Mouse (Mus musculus): ENCODE data around the gene Oas1d. TPM values are rescaled to one million over a fixed set of nuclear protein-coding genes. Genes with fewer than 3 reads are reported as not detected.
"Not testable (repeated sequence)": the region's sequence is repeated elsewhere in the genome, so short reads cannot be mapped to it uniquely, and the experiment has no call there.

Gene Oas1d
- polyA plus RNA-seq, 1 experiment: not detected

DNA sequence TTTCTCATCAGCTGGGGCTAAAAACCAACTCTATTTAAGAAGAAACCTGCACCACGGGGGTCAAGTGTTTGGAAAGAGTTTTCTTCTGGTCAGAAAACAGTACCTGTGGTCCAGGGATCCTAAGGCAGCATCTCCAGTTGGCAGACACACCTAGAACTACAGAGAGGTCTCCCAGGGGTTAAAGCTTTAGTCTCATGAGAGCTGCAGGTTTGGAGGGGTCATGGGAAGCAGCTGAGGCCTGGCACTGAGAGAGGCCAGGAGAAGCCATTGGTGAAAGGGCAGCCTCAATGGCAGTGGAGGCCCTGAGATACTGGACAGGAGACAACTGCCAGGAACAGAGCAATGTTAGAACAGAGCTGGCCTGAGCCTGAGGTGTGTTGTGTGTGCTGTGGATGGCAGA is 13.7 kb upstream of the Oas1d start:
- no peak overlapping the region for H3K4me3 ChIP-seq (ENCODE audit: insufficient read depth, poor library complexity, severe bottlenecking)
- TF ChIP-seq MAX (IDR thresholded peaks at IDR 0.05) (no peak), MYOG (IDR thresholded peaks at IDR 0.05; ENCODE audit: control insufficient read depth, extremely low read depth, insufficient read length) (no peak), FOSL1 (IDR thresholded peaks at IDR 0.05; ENCODE audit: insufficient read depth, low read length, poor library complexity, severe bottlenecking) (no peak), CEBPB (IDR thresholded peaks at IDR 0.05; ENCODE audit: low read depth) (no peak), CTCF (IDR thresholded peaks at IDR 0.05; ENCODE audit: control insufficient read depth, insufficient read depth, insufficient read length) (no peak), USF1 (IDR thresholded peaks at IDR 0.05; ENCODE audit: low read depth) (no peak), MYOD1 (IDR thresholded peaks at IDR 0.05; ENCODE audit: control insufficient read depth, insufficient read length, low read depth) (no peak)
- no peaks in the 10 kb centered on the region for H3K79me2 ChIP-seq (ENCODE audit: control insufficient read depth, insufficient read depth)
- H3K27me3 ChIP-seq (ENCODE audit: control insufficient read depth, insufficient read depth, insufficient read length): peaks cover 6% of the 10 kb centered on the region
- H3ac ChIP-seq (ENCODE audit: control insufficient read depth, insufficient read length, low read depth): no peak overlapping the region
- H3K79me3 ChIP-seq (ENCODE audit: low read depth): no peaks in the 10 kb centered on the region
- no peaks in the 10 kb centered on the region for H3K36me3 ChIP-seq (ENCODE audit: control insufficient read depth, insufficient read depth)

DNA sequence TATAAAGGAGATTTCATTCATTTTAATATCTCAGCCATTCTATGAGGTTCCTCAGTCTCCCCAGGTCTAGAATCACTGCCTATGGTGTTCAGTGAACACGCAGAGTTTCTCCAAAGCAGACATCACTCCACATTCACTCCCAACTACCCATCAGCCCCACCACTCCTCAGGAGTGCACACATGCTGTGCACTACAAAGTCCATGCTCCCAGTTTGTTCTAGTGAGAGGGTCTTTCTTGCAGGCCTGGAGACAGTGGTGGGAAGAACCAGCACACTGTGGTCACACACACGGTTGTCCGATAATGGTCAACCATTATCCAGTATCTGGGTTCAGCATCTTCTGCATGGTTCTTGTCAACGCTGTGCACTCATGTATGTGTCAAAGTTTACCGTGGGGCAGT is 12.3 kb upstream of the Oas1d start:
- Histone ChIP-seq H3ac (ENCODE audit: control insufficient read depth, insufficient read length, low read depth) (no peak overlapping the region), H3K4me3 (ENCODE audit: insufficient read depth, poor library complexity, severe bottlenecking) (no peak overlapping the region), H3K36me3 (ENCODE audit: control insufficient read depth, insufficient read depth) (no peaks in the 10 kb centered on the region), H3K79me3 (ENCODE audit: low read depth) (no peaks in the 10 kb centered on the region), H3K79me2 (ENCODE audit: control insufficient read depth, insufficient read depth) (no peaks in the 10 kb centered on the region), H3K27me3 (ENCODE audit: control insufficient read depth, insufficient read depth, insufficient read length) (peaks cover 6% of the 10 kb centered on the region)
- TF ChIP-seq CTCF (IDR thresholded peaks at IDR 0.05; ENCODE audit: control insufficient read depth, insufficient read depth, insufficient read length): no peak
- TF ChIP-seq CEBPB (IDR thresholded peaks at IDR 0.05; ENCODE audit: low read depth): no peak
- TF ChIP-seq MAX (IDR thresholded peaks at IDR 0.05): no peak
- TF ChIP-seq MYOG (IDR thresholded peaks at IDR 0.05; ENCODE audit: control insufficient read depth, extremely low read depth, insufficient read length): no peak
- TF ChIP-seq FOSL1 (IDR thresholded peaks at IDR 0.05; ENCODE audit: insufficient read depth, low read length, poor library complexity, severe bottlenecking): no peak
- no peak for TF ChIP-seq MYOD1 (IDR thresholded peaks at IDR 0.05; ENCODE audit: control insufficient read depth, insufficient read length, low read depth)
- TF ChIP-seq USF1 (IDR thresholded peaks at IDR 0.05; ENCODE audit: low read depth): no peak

DNA sequence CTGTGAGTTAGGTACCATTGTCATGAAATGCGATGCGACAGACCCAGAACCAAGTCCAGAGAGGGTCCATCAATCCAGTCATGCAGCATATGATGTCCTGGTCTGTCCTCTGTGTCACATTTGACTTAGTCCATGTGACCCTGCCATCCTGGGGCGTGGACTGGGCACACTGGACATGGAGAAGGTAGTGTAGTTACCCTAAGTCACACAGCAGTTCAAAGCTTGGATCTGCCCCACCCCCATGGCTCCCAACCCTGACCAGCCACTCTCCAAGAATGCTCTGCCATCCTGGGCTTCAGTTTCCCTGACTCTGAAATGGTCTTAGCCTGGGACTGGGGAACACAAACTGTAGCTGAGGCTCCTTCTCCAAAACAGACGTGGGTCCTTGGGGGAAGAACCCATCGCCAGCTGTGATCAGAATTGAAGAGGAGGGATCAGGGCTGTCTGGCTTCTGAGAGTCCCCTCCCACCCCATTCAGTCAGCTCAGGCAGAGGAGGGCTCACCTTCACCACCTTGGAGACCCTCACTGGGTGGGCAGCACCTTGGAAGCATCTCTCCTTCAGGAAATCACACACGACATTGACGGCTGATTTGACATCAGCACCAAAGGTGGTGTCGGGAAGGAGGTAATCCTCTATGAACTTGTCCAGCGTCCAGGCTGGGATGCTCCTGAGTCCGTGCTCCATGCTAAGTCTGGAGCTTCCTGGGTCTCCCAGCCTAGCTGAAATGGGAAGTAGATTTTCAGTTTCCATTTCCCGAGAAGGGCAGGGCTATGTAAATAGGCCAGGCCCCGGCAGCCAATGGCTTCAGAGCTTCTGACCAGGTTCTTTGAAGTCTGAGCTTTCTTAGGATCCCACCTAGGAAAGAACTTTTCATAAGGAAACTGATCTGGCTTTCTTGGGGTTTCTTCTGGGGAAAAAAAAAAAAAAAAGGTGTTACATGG is 7.3 kb upstream of the Oas1d start, which contains the start of gene Oas1a:
Oas1a (minus strand) TSS at position 731 of the 943 bp plus-strand sequence.
- not testable (repeated sequence) for H3K36me3 ChIP-seq (ENCODE audit: control insufficient read depth, insufficient read depth); H3K4me3 ChIP-seq (ENCODE audit: insufficient read depth, poor library complexity, severe bottlenecking); H3K79me3 ChIP-seq (ENCODE audit: low read depth); H3ac ChIP-seq (ENCODE audit: control insufficient read depth, insufficient read length, low read depth); H3K27me3 ChIP-seq (ENCODE audit: control insufficient read depth, insufficient read depth, insufficient read length); H3K79me2 ChIP-seq (ENCODE audit: control insufficient read depth, insufficient read depth)

DNA sequence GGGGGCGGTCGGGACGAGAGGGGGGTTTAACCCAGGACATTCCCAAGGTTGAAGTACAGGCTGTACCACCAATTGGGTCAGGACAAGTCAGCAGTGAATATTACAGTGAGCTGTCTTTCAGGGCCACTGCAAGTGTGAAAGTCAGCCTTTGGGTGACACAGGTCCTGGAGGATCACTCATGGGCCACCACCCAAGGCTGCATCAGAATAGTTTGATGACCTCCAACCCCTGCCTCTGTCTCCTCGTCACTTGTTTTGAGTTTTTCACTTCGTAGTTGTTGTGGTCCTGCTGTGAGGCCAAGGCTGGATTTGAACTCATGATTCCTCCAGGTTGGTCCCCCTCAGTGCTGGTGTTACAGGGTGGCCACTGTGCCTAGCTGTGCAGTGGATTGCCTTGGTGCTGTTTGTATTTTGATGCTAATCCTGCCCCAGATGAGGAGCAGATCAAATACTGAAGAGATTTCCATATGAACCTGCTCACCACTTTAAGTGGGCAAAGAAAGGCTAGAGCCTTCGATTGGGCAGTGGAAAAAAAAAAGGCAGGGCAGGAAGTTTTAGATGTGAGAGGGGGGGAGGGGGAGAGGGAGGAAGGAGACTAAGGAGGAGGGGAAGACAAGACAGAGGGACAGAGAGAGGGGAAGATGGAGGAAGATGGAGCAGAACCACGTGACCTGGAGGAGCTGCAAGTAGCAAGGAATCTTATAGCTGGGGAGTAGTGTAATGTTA is 6.0 kb upstream of the Oas1d start:
- Histone ChIP-seq H3K79me3 (ENCODE audit: low read depth) (no peaks in the 10 kb centered on the region), H3K79me2 (ENCODE audit: control insufficient read depth, insufficient read depth) (no peaks in the 10 kb centered on the region), H3K27me3 (ENCODE audit: control insufficient read depth, insufficient read depth, insufficient read length) (no peaks in the 10 kb centered on the region), H3ac (ENCODE audit: control insufficient read depth, insufficient read length, low read depth) (no peak overlapping the region), H3K36me3 (ENCODE audit: control insufficient read depth, insufficient read depth) (no peaks in the 10 kb centered on the region), H3K4me3 (ENCODE audit: insufficient read depth, poor library complexity, severe bottlenecking) (no peak overlapping the region)
- TF ChIP-seq FOSL1 (IDR thresholded peaks at IDR 0.05; ENCODE audit: insufficient read depth, low read length, poor library complexity, severe bottlenecking): no peak
- TF ChIP-seq USF1 (IDR thresholded peaks at IDR 0.05; ENCODE audit: low read depth): no peak
- no peak for TF ChIP-seq MYOG (IDR thresholded peaks at IDR 0.05; ENCODE audit: control insufficient read depth, extremely low read depth, insufficient read length)
- TF ChIP-seq CEBPB (IDR thresholded peaks at IDR 0.05; ENCODE audit: low read depth): no peak
- TF ChIP-seq MAX (IDR thresholded peaks at IDR 0.05): no peak
- TF ChIP-seq MYOD1 (IDR thresholded peaks at IDR 0.05; ENCODE audit: control insufficient read depth, insufficient read length, low read depth): no peak
- TF ChIP-seq CTCF (IDR thresholded peaks at IDR 0.05; ENCODE audit: control insufficient read depth, insufficient read depth, insufficient read length): no peak

DNA sequence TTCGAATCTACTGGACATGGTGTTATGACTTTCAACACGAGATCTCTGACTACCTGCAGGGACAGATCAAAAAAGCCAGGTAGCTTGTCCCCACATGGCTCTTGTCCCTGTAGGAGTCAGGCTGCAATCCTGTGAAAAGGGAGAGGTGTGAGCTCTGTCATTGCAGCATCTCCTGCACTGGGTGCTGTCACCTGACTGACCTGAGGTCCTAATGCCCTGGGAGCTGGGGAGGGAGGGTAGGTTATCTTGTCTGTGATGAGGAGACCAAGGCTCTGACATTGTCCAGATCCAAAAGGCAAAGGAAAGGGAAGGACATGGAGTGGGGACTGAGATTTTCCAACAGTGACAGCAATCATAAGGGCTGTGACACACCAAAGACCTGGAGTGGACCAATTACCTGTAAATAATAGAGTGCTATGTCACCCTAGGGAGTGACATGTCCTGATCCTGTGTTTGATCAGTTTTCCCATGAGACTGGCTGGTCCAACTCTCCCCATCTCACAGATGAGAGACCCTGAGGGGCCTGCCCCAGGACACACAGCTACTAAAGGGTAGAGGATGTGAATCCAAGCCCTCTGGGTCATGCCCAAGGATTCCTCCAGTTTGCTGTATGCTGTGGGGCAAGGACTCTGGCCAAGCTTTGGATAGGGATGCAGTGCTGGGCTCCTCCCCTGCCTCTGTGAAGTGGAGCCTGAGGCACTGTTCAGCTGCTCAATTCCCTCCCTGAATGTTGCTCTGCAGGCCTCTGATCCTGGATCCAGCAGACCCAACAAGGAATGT is 5.0 kb downstream of the Oas1d start:
- not testable (repeated sequence) for H3K4me3 ChIP-seq (ENCODE audit: insufficient read depth, poor library complexity, severe bottlenecking); H3K79me2 ChIP-seq (ENCODE audit: control insufficient read depth, insufficient read depth); H3ac ChIP-seq (ENCODE audit: control insufficient read depth, insufficient read length, low read depth); H3K36me3 ChIP-seq (ENCODE audit: control insufficient read depth, insufficient read depth); H3K27me3 ChIP-seq (ENCODE audit: control insufficient read depth, insufficient read depth, insufficient read length); H3K79me3 ChIP-seq (ENCODE audit: low read depth)

Data from C2C12 (cell line).